Mouse (Mus musculus): ENCODE results near the gene Ube2d2b.

DNA sequence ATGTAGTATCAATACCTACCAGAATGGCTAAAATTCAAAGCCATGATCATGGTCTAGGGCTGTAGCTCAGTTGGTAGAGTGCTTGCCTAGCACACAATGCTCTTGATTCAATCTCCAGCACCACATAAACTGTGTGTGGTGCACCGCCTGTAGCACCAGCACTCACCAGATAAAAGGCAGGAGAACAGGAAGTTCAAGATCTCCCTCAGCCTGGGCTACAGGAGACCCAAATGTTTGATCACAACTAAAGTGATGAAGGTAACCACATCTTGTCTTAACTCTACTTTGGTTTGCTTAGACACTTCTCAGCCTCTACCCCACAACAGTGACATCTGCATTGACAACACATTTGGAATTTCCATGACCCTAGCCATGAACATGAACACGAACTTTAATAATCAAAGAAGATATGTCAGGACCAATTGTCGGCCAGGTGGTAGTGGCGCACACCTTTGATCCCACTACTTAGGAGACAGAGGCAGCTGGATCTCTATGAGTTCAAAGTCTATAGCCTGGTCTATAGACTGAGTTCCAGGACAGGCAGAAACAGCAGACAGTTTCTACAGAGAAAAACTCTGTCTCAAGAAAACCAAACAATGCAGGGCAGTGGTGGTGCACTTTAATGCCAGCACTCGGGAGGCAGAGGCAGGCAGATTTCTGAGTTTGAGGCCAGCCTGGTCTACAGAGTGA lies 10.8 kb downstream of the Ube2d2b start:
- TF ChIP-seq CTCF (conservative IDR thresholded peaks at IDR 0.05; ENCODE audit: insufficient read depth, insufficient read length, low read depth, low read length) (no peak), POLR2A (IDR thresholded peaks at IDR 0.05; ENCODE audit: low read depth, low read length) (no peak)

Measured in kidney, adult 2 months (tissue).